Mouse (Mus musculus): Measurements from ENCODE around the gene Tesk2.
"Not testable (repeated sequence)": the region's sequence is repeated elsewhere in the genome, so short reads cannot be mapped to it uniquely, and the experiment has no call there.

Tesk2 gene

DNA sequence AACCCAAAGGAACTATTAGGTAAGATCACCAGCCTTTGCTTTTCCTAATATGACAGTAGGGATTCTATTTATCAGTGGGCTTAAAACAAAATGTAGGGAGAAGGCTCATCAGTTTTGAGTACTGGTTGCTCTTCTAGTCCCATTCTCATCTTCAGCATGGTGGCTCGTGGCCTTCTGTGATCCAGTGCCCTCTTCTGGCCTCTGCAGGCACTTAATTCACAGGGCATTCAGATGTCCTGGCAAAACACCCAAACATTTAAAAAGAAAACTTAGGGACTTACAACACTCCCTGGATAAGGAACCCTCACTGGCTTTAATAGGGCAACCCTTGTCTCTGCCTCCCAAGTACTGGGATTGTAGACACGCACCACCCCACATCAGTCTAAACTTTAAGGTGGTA lies 73.5 kb downstream of the Tesk2 start:
- DNase-seq, result no peak

DNA sequence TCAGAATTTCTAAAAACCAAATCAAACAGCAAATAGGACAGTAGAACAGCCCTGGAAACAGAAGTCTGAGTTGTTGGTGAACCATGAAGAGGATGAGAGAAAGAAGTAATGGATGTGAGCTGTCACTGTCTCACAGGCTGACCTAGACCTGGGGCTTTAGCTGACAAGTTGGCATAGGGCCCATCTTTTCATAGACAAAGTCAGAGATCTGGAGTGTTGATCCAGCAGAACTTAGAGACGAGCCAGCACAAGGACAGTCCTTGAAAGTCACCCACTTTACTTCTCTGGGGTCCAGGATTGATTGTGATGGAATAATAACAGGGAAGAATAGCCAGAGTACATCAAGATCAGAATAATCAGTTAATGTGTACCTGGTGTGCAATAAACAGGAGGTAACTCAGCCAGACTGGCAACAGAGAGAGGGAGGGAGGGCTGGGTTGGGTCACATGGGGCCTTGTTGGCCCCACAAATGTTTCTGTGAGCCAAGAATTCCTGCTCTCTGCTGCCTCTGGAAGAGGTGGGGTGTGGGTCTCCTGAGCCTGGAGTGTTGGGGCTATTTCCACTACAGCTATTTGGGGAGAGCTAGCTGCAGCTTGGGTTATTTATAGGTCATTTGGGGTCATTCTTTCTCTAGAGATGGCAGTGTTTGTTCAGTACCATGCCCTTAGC lies 75.8 kb downstream of the Tesk2 start:
- DNase-seq, result no peak

DNA sequence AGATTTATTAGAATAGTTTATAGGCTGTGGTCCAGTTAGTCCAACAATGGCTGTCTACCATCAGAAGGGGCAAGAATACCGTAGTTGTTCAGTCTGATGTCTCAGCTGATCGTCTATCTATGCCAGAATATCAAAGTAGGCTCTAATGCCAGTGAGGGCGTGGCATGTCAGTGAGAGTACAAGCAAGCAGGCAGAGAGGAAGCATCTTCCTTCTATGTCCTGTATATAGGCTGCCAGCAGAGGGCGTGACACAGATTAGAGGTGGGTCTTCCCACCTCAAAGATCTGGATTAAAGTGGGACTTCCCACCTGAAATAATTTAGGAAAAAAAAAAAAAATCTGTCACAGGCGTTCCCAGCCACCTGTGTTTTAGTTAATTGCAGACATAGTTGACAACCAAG lies 79.2 kb downstream of the Tesk2 start:
- no peak for DNase-seq

DNA sequence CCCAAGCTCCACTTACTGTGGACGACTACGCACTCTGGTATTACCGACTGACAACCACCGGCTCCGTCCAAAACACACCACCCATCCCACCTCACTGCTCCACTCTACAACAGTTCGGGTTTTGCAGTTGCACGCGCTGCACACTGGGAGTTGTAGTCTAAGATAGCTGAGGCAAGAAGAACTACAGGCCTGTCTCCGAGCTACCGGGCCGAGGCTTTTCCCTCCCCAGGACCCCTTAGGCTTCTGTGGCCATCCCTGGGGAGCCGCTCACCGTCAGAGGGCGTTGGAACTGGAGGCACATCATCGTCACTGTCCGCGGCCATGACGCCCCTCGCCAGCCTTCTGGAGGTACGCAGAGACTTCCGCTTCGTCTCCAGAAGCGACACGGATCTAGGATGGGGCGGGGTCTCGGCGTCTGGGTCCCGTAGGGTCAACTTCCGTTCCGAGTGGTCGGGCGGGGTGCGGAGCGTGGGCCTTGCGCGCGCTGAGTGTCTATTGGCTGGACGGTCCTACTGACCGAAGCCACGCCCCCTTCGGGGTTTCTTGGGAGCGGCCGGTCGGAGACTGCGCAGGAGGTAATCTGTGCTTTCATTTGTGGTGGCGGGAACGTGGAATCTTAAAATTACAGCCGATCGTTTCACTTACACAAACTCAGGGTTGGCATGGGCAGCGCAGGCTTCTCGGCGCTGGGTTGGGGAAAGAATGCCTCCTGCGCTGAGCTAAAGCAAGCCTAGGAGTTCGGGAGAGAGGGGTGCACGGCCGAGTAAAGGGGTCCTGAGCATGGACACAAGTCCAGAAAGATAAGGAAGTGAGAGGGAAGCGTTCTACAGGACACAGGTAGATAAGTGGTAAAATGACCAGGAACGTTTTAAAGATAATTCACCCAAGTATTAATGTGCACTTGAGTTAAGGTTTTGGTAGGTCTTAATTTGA lies 86.7 kb downstream of the Tesk2 start, which contains the start of the genes Toe1 and Mutyh:
Gene Toe1, minus strand, starts transcription at position 444 of the 933 bp plus-strand sequence.
Gene Mutyh, plus strand, starts transcription at position 527 of the 933 bp plus-strand sequence.
- peak; percentile 96 to 97 for DNase-seq

DNA sequence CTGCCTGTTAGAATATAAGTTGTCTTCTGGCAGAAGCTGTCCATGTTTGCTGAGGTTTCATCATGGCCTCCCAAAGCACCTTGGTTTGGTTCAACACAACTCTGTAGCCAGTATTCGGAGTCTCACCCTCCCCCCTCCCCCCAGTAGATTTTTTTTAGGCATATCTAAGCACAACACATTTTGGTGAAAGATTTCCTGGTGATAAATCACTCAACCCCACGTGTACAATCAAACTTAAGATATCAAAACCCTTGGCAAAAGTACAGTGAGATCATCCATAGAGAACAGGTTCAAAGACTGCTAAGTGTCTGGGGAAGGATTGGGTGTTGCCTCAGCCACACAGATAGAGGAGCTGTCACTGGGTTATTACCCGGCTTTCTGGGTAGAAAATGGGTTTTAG lies 90.3 kb downstream of the Tesk2 start:
- DNase-seq, result no peak

DNA sequence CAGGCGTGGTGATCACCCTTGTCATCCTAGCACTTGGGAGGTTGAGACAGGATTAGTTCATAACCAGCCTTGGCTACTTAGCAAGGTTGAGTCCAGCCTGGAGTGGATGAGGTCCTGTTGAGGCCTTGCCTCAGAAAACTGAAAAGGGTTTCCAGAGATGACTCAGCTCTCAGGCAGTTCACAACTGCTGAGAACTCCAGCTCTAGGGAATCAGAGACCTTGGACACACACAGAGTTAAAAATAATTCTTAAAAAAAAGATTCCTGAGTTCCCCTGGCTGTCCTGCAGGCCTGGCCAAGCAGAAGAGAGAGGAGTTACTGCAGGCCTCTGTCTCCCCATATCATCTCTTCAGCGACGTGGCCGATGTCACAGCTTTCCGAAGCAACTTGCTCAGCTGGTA lies 94.5 kb downstream of the Tesk2 start:
- no peak for DNase-seq

DNA sequence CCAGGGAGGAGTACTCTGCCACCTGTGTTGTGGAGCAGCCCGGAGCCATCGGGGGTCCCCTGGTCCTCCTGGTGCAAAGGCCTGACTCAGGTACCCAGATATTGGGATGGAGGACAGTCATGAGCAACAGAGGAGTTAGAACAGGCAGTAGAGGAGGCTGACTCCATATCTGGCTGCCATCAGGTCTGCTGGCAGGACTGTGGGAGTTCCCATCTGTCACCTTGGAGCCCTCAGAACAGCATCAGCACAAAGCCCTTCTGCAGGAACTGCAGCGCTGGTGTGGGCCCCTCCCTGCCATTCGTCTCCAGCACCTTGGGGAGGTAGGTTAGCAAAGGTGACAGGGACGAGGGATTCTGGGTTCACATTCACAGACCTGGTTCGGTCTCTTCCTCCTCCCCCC lies 96.7 kb downstream of the Tesk2 start:
- no peak for DNase-seq

DNA sequence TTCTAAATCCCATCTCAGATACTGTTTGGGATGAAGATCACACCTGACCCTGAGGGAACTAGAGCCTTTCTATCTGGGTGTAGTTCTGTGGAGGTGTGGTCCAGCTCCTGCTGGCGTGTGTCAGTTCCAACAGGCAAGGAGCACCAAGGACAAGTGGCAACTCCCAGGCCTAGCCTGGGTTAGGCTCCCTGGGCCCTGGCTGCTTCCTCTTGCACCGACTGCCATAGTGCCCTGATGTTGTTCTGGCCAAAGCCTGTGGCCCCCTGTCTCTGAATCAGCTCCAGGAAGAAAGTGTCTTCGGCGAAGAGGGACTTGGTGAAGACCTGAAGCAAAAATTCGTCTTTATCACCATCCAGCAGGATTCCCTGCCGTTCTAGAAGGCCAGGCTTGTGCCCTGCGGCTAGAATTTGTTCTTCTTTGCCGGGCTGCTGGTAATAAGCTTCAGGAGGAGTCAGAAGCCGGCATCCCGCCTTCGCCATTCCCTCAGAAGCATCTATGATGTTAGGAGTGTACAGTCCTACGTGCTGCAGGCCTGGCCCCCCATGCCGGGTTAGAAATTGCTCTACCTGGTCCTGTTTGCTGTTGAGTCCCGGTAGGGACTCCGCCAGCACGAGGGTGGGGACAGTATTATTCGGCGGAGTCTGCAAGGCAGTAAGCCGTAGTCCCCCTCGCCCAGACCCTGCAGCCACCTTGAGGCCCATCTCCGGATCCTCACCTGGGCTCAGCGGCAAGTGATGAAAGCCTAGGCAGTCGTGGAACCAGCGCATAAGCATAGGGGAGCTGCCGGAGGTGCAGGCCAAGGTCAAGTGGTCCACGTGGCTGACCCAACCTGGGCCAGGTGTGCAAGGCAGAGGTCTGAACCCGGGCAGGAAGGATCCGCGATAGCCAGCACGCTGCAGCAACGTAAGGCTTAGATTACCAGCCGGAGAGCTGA lies 99.5 kb downstream of the Tesk2 start:
- DNase-seq, result peak in 1 of 2 experiments; percentile 12

DNA sequence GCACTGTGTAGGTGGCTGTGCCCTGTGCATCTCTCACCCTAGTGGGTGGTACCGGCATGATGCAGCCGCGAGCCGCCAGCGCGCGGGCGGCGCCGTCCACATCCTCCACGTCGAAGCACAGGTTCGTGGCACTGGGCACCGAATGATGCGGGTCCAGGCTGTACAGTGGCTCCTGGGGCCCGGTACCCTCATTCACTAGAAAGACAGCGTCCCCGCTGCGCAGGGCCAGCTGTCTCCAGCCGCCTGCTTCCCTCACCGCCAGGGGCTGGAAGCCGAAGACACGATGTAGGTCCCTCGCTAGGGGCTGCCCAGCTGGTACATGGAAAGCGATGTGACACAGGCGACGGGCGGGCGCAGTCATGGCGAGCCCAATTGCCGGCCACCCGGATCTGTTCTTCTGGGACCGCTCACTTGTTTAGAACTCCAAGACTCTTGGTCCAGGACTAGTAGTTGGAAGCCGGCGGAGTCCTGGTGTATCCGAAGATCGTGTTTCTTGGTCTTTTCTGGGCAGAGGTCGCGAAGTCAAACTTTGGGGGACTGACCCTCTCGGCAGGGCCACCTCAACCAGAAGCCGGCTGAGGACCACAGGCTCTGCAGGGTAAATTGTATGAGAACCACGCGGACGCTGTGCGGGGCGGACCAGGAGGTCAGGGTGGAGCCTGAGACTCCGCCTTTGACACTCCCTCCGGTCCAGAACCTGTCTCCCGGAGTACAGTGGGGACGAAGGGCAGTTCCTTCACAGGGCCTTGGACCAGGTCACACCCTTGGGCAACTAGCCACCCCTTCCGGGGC lies 100.3 kb downstream of the Tesk2 start:
- peak; percentile 87 to 93 for DNase-seq

DNA sequence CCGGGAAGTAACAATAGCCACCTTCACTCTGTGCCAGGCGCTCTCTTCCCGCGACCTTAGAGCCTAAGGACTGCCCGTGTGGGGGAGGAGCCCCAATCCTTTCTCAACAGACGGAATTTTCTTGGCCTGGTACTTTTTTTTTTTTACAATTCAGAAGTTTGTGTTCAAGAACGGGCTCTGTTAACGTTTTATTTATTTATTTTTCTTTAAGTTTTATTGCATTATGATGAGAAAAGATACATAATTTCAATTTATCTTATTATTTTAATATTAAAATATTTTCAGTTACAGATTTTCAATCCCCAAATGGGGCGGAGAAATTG lies 100.9 kb downstream of the Tesk2 start, which contains the start of gene Hpdl:
Gene Hpdl, minus strand, starts transcription at position 14 of the 323 bp plus-strand sequence.
- no peak for DNase-seq

DNA sequence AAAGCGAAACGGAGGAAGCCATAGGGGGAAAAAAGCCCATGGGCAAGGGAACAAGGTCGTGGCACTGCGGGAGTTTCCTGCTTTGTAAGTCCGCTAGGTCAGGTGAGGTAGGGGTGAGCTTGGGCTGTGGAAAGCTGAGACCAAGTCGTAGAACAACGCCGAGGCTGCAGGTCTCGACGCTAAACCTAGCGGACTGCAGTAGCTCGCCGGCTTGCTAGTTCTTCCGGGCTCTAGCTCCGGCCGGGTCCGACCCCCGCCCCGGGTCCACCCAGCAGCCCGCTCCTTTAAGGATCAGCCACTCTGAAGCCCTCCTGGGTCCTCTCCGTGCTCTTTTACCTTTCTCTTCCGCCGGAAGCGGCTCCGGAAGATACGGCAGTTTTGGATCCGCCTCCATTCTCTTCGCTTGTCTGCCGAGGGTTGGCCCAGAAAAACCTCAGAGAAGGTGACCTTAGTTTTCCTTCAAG lies 103.8 kb downstream of the Tesk2 start:
- peak; percentile 67 to 71 for DNase-seq

DNA sequence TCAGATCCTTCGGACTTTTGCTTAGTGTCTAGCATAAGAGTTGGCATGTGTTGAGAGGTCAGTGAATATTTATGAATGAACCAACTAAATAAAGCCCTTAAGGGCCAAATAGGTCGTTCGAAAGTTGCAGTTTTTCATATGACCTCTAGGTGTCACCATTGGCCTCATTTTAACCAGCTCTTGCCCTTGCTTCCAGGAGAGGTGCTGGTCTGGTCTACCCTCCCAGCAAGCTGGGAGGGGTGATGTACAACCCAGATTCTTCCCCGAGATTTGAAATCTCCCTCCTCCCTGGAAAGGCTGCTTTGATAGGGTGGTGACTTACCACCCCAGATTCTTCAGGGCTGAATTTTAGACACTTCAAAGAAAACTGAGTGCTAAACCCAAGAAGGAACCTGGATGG lies 107.1 kb downstream of the Tesk2 start:
- DNase-seq, result peak in 1 of 2 experiments; percentile 52

DNA sequence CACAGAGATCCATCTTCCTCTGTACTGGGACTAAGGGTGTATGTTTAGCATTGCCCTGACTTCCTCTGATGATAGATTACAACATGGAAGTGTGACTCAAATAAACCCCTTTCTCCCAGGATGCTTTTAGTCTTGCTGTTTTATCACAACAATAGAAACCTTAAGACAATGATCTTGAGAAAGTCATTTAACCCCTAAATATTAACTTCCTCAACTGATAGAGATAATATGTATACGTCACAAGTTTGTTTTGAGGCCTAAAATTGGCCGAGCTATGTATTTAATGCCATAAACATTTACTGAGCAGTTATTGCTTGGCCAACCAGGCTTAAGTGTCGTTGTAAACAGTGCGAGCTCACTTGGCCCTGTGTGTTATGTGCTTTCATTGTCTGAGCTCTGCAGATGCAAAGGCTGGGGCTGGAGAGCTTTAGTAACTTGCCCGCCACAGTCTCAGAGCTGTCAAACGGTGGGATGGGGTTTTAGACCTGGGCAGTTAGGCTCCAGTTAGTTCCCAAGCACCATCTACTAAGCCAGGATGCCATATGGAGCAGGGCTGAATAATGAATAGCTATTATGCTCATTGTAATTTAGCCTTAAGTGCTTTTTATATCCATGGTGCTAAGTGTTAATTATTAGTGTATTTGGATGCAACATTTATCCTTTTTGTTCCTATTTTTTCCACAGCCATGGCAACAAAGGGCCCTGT lies 108.8 kb downstream of the Tesk2 start:
- peak in 1 of 2 experiments; percentile 23 for DNase-seq

DNA sequence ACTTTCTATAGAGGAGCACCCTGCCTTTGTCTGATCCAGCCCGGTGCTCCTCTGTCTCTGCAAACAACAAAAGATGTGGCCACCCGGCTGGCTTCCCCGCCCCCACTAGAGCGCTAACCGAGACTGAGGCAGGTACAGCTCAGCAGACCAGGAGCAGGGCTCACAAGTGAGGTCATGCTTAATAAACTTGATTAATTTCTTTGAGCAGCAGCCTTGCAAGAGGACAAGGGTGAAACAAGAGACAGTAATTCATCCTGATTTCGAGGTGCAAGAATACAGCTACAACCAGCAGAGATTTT lies 109.3 kb downstream of the Tesk2 start:
- no peak for DNase-seq

DNA sequence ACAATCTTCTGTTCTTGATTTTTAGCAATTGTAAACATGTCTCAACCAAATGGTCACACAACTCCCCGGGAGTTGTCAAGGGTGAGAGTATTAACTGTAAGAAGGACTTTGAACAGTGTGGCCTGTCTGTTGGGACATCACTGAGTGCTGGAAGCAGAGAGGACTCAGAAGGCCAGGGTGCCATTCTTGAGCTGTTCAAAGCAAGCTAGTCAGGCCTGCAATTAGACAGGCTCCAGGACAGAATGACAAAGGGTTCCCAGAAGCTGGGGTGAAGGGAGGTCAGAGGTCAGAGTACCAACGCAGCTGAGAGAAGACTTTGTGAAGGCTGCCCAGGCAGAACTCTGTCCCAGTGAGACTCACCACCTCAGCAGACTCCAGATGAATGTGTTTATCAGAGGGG lies 118.3 kb downstream of the Tesk2 start:
- DNase-seq, result no peak

DNA sequence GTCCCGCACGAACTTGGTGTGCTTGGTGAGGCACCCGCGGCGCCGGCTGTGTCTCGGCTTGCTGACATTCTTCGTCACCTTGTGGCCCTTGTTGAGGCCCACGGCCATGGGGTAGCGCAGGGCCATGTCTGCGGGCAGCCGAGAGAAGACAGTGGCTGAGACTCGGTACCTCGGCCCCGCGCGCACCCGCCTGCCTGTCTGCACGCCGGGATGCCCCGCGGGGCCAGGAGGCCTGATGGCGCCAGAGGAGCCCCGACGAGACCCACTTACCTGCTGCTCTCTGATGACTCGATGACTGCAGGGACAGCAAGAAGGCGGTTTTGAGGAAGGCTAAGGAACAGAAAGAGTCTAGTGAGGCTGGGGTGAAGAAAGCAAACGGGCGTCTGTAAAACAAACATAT lies 119.3 kb downstream of the Tesk2 start:
- not testable (repeated sequence) for DNase-seq

DNA sequence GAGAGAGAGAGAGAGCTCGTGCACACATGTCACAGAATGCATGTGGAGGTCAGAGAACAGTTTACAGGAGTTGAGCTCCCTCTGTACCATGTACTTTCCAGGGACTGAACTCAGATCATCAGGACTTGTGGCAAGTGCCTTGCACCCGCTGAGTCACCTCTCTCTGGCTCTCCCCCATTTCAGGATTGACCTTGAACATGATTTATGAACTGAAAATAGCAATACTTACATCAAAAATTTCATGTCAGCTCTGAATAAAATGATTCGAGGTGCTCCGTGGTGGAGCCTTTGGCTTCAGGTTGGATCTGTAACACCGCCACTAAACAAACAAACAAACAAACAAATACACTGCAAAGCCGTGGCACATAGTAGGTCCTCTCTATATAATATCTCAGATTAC lies 120.1 kb downstream of the Tesk2 start:
- DNase-seq, result no peak

DNA sequence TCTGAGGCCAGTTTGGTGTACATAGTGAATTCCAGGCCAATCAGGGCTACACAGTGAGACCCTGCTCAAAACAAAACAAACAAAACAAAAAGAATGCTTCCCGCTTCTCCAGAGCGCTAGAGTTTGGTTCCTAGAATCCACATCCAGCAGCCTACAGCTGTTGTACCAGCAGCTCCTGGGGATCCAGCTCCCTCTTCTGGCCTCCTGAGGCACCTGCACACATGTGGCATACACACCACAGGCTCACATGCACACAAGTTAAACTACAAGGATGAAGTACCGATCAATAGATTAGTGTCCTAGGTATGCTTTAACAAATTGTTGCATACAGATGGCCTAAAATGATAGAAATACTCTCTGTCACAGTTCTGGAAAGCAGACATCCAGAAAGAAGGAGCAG lies 123.6 kb downstream of the Tesk2 start:
- DNase-seq, result no peak

DNA sequence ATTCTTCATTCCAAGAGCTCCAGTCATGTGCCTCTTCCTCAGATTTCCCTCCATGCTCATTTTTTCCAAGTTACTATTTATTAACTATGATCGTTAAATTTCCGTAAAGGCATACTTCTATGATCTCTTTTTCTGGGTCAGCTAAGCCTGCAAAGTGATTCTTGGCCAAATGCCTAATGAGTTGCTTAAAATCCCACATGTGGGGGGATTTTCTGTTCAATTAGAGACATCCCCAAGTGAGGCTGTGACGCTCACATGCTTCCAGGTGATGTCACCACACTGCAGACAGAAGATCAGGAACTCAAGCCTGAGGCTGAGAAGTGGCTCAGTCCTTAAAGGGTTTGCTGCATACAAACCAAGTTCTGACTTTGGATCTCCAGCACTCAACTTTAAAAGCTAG lies 129.2 kb downstream of the Tesk2 start:
- DNase-seq, result no peak

DNA sequence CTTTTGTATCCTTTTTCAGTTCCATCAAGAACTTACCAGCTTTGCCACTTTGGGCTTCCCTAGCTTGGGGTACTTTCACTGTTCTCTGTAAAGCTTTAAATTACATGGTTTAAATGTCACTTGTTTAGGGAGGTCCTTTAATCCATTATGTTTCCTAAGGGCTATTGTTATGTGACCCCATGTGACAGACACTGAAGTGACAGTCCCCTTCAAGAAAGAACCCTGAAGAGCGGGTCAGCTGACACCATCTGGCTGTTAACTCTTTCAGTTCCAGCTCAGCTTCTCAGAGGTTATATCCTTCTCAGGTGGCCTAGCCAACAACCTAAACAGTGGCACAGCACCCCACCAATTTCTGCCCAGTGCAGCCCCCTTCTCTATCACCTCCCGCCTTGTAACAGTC lies 133.5 kb downstream of the Tesk2 start:
- no peak for DNase-seq
